Mouse (Mus musculus) heart, postnatal 0 days (tissue): ENCODE measurements around the gene Uqcc1. TPM values are rescaled to one million over a fixed set of nuclear protein-coding genes. Genes with fewer than 3 reads are reported as not detected.
"Not testable (repeated sequence)": the region's sequence is repeated elsewhere in the genome, so short reads cannot be mapped to it uniquely, and the experiment has no call there.

Experiments used
- ATAC-seq: fragments of 200-750 bp; cut with Nextera tagmentation; 2 replicates; pipeline ENCODE4 v1.8.0; 2017; ENCODE audit warnings: low read depth, moderate number of reproducible peaks, moderate library complexity; ENCODE audit not compliant: insufficient read depth
- DNase-seq: peaks from one replicate; pipeline ENCODE4 v3.0.0-alpha.2; 2016; ENCODE audit warnings: low spot score
- H3K27ac ChIP-seq: fragments of 300-500 bp; sonication (generic); 2 replicates; pipeline ENCODE4 v1.5.1; 2014; ENCODE audit warnings: low read depth, mild to moderate bottlenecking
- H3K27me3 ChIP-seq: fragments of 300-500 bp; sonication (generic); 2 replicates; pipeline ENCODE4 v1.6.1; 2014; ENCODE audit warnings: low read length, mixed read lengths; ENCODE audit not compliant: control insufficient read depth, insufficient read depth
- H3K36me3 ChIP-seq: fragments of 300-500 bp; sonication (generic); replicated peaks from 2 replicates; pipeline ENCODE4 v1.6.1; 2014; ENCODE audit warnings: low read length, mixed read lengths; ENCODE audit not compliant: control insufficient read depth, insufficient read depth
- H3K4me1 ChIP-seq: fragments of 300-500 bp; sonication (generic); 2 replicates; pipeline ENCODE4 v1.6.1; 2014; ENCODE audit warnings: antibody characterized with exemption; ENCODE audit not compliant: control insufficient read depth, insufficient read depth
- H3K4me2 ChIP-seq: fragments of 300-500 bp; sonication (generic); 2 replicates; pipeline ENCODE4 v1.6.1; 2014; ENCODE audit warnings: low read depth, mild to moderate bottlenecking, low read length, moderate library complexity
- H3K4me3 ChIP-seq: fragments of 300-500 bp; sonication (generic); 2 replicates; pipeline ENCODE4 v1.5.1; 2014; ENCODE audit warnings: low read depth, low read length
- H3K9ac ChIP-seq: fragments of 300-500 bp; sonication (generic); replicated peaks from 2 replicates; pipeline ENCODE4 v1.6.1; 2014; ENCODE audit warnings: low read depth, low read length, mixed read lengths
- H3K9me3 ChIP-seq: fragments of 300-500 bp; sonication (generic); replicated peaks from 2 replicates; pipeline ENCODE4 v1.6.1; 2016; ENCODE audit warnings: low read length; ENCODE audit not compliant: control insufficient read depth
- CTCF ChIP-seq: IDR thresholded peaks from 2 replicates; pipeline ENCODE4 v1.5.1; 2016; ENCODE audit warnings: antibody characterized with exemption, control low read depth, low read depth
- EP300 ChIP-seq: IDR thresholded peaks from 2 replicates; pipeline ENCODE4 v1.6.1; 2016; ENCODE audit warnings: antibody characterized with exemption, low read depth
- WGBS: fragments of 180-500 bp; shearing (Covaris S2); extraction: QIAGEN DNeasy Blood & Tissue Kit; methylation state at CpG from one replicate; pipeline ENCODE4 v1.1.7; 2014; 5-methylcytosine and 5-hydroxymethylcytosine counted together
- polyA plus RNA-seq: library from polyadenylated mRNA; unstranded; fragments of >200 nt; fragmentation: Nextera tagmentation; extraction: Ambion mirVana; gene quantifications from 2 replicates; pipeline ENCODE4 v1.2.1, GENCODE M21; 2015
- total RNA-seq: library from RNA; depleted of rRNA; stranded (reverse); fragments of >200 nt; gene quantifications from 2 replicates; pipeline ENCODE4 v1.2.3, GENCODE M21; 2014; ENCODE audit warnings: low replicate concordance

The Uqcc1 gene
- total and polyA plus RNA-seq, 2 experiments from 2014 or later = 149 to 167 TPM

DNA sequence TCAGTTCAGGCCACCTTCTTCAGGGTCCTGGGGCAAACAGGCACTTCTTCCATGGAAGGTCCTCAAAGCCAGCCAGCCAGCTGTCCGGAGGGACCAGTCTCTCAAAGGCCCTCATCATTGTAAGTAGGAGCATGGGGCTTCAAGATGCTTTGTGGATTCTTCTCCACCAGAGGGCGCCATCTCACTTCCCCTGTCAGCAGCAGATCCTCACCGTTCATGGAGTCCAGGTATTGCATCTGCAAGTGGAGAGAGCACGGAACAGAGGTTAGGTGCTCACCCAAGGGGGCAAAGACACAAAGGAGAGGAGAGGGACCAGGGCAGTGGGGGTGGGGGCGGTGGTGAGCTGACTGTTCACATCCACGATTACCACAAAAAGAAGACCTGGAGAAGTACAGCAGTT lies 81.8 kb downstream of the Uqcc1 start:
- Histone ChIP-seq H3K4me2 (no peak overlapping the region), H3K27me3 (no peaks in the 10 kb centered on the region), H3K4me1 (no peaks in the 10 kb centered on the region), H3K9me3 (no peaks in the 10 kb centered on the region), H3K27ac (no peak overlapping the region), H3K9ac (no peak overlapping the region), H3K4me3 (no peak overlapping the region), H3K36me3 (peaks cover 59% of the 10 kb centered on the region)
- peak; percentile 55 for ATAC-seq
- peak; percentile 59 for DNase-seq
- WGBS = 36% methylated on average over 6 of the region's 6 CpGs
- TF ChIP-seq EP300 (no peak), CTCF (peak; percentile 91)

DNA sequence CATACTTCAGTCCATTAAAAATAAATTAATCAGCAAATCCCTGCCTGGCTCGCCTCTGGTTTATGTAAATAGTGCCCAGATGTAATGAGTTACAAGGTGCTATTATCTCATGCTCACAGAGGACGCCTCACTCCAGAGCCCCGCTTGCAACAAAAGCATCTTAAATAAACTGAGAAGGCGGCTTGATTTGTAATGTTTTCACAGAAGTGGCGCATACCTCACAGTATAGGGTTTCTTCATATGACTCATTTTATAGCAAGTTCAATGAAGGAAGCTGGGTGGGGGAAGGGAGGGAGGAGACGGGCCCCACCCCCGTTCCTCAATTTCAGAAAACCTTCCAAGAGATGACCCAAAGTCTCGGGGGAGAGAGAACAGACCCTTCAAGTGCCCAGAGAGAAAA lies 83.2 kb downstream of the Uqcc1 start:
- TF ChIP-seq CTCF = no peak
- TF ChIP-seq EP300 = no peak
- H3K36me3 ChIP-seq = peaks cover 47% of the 10 kb centered on the region

DNA sequence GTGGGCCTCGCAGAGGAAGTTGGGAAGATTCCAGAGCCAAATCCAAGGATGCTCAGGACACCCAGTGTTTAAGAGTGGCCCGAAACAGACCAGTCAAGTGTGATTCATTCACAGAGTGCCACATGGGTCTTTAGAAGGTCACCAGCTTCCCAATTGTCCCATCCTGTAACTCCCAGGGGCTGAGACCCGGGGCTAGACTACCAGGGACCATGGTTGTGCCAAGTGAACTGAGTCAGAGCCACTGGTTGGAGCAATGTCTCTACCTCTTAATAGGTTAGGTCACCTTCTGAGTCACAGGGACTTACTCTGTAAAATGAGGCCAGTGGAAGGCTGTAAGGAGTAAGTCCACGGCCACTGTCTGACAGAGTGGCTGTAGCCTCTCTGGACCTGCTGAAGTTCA lies 91.1 kb downstream of the Uqcc1 start:
- WGBS = 68% methylated on average over 4 of the region's 4 CpGs

More for the DNA sequence above, 83.2 kb downstream of the Uqcc1 start:
- H3K9me3 ChIP-seq = no peaks in the 10 kb centered on the region
- no peak overlapping the region for H3K9ac ChIP-seq
- H3K4me2 ChIP-seq = no peak overlapping the region
- H3K27ac ChIP-seq = no peak overlapping the region
- no peak for DNase-seq
- H3K27me3 ChIP-seq = no peaks in the 10 kb centered on the region
- no peak for ATAC-seq
- no peaks in the 10 kb centered on the region for H3K4me1 ChIP-seq
- no peak overlapping the region for H3K4me3 ChIP-seq
- WGBS = 78% methylated on average over 8 of the region's 8 CpGs

GRCm38 (mm10) chr2:155837961-155838360 lies 92.1 kb downstream of the Uqcc1 start:
- 51% methylated on average over 3 of the region's 3 CpGs for WGBS
- TF ChIP-seq CTCF (no peak), EP300 (no peak)
- H3K4me3 ChIP-seq = no peak overlapping the region

More for the DNA sequence above, 91.1 kb downstream of the Uqcc1 start:
- H3K27ac ChIP-seq = no peak overlapping the region
- DNase-seq (no peak), ATAC-seq (no peak)
- H3K4me3 ChIP-seq = no peak overlapping the region
- no peaks in the 10 kb centered on the region for H3K36me3 ChIP-seq
- no peak overlapping the region for H3K9ac ChIP-seq
- no peak overlapping the region for H3K4me2 ChIP-seq
- H3K27me3 ChIP-seq = no peaks in the 10 kb centered on the region
- no peaks in the 10 kb centered on the region for H3K9me3 ChIP-seq
- TF ChIP-seq EP300 (no peak), CTCF (no peak)
- no peaks in the 10 kb centered on the region for H3K4me1 ChIP-seq

GRCm38 (mm10) chr2:155834732-155835131 lies 95.4 kb downstream of the Uqcc1 start, which contains the start of gene Fam83c:
TSS of gene Fam83c (minus strand) at chr2:155834854.
- 48% methylated on average over 9 of the region's 9 CpGs for WGBS
- H3K9me3 ChIP-seq = no peaks in the 10 kb centered on the region
- no peak within 1 kb of the TSS for H3K9ac ChIP-seq
- H3K4me2 ChIP-seq = no peak within 1 kb of the TSS
- no peak within 1 kb of the TSS for H3K27ac ChIP-seq
- no peak for DNase-seq
- no peak within 1 kb of the TSS for H3K4me3 ChIP-seq
- ATAC-seq = 0 out of 2 replicates have a peak, but pooled peaks have one; percentile 13
- TF ChIP-seq CTCF (no peak), EP300 (no peak)
- no peaks in the 10 kb centered on the region for H3K4me1 ChIP-seq
- no peaks in the 10 kb centered on the region for H3K36me3 ChIP-seq
- no peaks in the 10 kb centered on the region for H3K27me3 ChIP-seq

More at GRCm38 (mm10) chr2:155837961-155838360, 92.1 kb downstream of the Uqcc1 start:
- no peak overlapping the region for H3K4me2 ChIP-seq
- no peak overlapping the region for H3K9ac ChIP-seq
- no peaks in the 10 kb centered on the region for H3K36me3 ChIP-seq
- DNase-seq (no peak), ATAC-seq (no peak)
- H3K27ac ChIP-seq = no peak overlapping the region
- no peaks in the 10 kb centered on the region for H3K4me1 ChIP-seq
- no peaks in the 10 kb centered on the region for H3K9me3 ChIP-seq
- no peaks in the 10 kb centered on the region for H3K27me3 ChIP-seq

DNA sequence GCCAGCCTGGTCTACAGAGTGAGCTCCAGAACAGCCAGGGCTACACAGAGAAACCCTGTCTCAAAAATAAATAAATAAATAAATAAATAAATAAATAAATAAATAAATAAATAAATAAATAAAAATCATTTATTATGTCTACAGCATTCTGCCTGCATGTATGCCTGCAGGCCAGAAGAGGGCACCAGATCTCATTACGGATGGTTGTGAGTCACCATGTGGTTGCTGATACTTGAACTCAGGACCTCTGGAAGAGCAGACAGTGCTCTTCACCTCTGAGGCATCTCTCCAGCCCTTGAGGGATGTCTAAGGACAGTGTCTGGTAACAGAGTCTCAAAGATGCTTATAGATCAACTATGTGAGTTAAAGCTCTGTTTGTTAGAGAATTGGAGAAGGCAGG lies 98.0 kb downstream of the Uqcc1 start:
- H3K9me3 ChIP-seq, DNase-seq, H3K27me3 ChIP-seq, H3K9ac ChIP-seq, H3K4me2 ChIP-seq, H3K4me3 ChIP-seq, H3K27ac ChIP-seq, H3K4me1 ChIP-seq, H3K36me3 ChIP-seq, ATAC-seq: not testable (repeated sequence)
- 68% methylated on average over 1 of the region's 1 CpGs for WGBS
- peak; percentile 28 for TF ChIP-seq CTCF
